Mouse (Mus musculus): ENCODE data around the gene Gpatch2.

The Gpatch2 gene

DNA sequence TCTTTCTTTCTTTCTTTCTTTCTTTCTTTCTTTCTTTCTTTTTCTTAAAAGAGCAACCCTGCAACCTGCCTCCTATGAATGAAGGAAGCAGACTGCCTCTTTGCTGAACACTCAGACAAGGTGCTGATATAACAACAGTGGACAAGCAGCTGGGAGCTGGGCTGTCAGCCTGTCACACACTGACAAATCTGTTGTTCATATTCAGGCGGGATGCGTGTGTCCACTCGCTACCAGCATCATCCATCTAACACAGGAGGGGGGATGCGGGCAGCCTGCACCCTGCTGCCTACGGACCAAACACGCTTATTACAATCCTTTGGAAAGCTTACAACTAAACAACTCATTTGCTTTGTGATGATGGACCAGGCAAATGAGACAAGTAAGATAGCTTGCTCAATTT is 158.2 kb downstream of the Gpatch2 start:
- DNase-seq (ENCODE audit: low read depth), result no peak

DNA sequence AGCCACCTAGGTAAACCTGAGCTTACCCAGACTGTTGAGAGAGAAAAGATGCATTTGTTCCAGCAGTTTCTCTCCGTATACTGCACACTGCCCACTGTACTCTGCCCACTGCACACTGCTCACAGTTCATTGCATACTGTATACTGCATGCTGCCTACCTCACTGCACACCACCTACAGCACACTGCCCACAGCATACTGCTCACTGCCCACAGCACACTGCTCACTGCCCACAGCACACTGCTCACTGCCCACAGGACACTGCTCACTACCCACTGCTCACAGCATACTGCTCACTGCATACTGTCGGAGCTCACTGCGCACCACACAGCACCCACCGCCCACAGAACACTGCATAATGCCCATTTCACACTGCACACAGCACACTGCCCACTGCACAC is 159.1 kb downstream of the Gpatch2 start:
- DNase-seq (ENCODE audit: low read depth), result no peak

DNA sequence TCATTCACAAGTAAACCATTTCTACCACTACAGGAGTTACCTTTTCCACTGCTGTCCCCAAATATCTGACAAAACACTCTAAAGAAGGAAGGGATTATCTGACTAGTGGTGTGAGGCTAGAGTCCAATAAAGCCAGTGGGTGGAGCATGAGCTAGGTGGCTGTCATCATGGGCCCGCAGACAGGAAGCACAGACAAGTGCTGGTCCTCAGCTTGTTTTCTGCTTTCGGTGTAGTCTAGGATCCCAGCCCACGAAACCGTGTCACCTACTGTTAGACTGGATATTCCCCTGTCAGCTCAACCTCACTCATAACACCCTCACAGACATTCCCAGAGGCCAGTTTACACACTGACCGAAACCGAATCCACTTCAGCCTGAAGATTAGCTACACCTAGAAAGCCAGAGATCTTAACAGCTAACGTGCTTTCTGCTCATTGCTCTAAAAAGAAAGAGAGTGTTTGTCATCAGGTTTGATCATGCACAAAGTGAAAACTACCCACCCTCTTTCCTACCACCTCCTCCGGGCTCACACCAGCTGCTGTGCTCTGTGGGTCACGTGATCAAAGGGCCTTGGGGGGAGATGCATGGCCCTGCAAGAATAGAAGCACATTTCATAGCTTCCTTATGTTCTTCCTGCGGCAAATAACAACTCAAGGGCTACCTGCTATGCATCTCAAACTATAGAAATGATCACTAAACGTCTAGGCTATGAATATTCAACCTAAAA is 161.8 kb downstream of the Gpatch2 start:
- peak; percentile 23 for DNase-seq (ENCODE audit: low read depth)

DNA sequence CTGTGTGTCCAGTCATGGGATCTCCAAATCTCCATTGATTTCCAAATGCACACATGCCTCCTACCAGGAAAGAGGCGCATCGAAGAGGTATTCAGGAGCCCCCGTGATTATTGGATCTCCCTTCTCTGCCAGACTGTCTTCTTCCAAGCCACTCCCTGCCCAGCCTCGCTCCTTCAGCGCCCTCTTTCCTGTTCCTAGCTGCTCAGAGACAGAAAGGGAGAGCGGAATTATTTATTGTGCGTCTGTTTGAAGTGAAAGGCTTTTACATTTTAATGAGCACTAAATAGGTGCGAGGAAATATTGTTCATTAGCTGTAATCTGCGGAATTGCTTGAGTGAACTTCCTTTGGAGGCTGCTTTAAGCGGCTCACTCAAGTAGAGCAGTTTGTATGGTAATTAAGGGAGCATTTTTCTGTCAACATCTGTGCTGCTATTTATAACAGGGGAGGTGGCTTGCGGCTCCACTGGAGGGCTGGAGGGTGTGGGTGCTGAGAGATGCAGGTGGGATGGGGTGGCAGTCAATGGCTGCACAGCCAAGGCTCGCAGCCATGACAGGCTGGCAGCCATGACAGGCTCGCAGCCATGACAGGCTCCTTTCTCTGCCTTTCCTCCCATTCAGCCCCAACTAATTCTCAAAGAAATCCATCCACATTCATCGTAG is 162.7 kb downstream of the Gpatch2 start:
- DNase-seq (ENCODE audit: low read depth), result no peak

DNA sequence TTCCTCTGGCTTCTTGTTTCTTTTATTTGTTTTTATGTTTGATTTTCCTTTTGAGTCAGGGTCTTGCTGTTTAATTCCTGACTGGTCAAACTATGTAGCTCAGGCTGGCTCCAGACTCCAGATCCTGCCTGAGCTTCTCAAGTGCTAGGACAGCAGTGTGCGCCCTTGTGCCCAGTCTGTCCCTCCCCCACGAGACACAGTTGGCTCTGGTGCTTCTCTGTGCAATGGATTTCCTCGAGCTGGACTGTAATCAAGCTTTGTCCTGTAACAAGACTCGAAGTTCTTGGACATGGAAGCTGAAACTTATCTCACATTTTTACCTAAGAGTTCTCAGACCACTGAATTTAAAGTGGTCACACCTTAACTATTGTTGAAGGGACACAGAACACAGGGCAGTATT is 174.2 kb downstream of the Gpatch2 start:
- no peak for DNase-seq (ENCODE audit: low read depth)

DNA sequence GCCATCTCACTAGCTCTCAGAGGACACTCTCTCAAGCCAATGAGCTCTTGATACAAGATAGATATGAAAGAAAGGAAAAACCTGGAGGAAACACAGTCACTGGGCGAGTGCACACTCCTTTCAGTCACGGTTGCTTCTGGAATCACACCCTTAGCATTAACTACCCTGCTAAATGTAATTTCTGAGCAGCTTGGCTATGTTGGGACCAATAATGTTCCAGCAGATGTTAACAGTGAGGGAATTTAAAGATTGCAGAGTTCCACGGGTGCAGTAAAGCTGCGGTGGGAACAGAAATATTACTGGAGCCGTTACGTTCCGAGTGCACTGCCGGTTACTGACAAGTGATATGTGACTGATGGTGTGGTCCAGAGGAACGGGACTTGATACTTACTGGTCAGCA is 185.5 kb downstream of the Gpatch2 start:
- DNase-seq (ENCODE audit: low read depth), result no peak
